Mouse (Mus musculus) lung, embryonic 16.5 days (tissue): ENCODE measurements at regions not wholly inside any gene's neighbourhood (a gene's known extent, or its start where the extent isn't known, plus 50 kb on each side); places are given as distances from the start of the nearest gene placed in this dataset.
"Not testable (repeated sequence)": the region's sequence is repeated elsewhere in the genome, so short reads cannot be mapped to it uniquely, and the experiment has no call there.

Source experiments
- ATAC-seq: fragments of 200-750 bp; cut with Nextera tagmentation; 2 replicates; pipeline ENCODE4 v1.8.0; 2017; ENCODE audit warnings: low read depth, mild to moderate bottlenecking, moderate library complexity
- H3K27ac ChIP-seq: fragments of 300-500 bp; sonication (generic); 2 replicates; pipeline ENCODE4 v1.5.1; 2014; ENCODE audit warnings: mild to moderate bottlenecking, control low read depth, low read length
- H3K27me3 ChIP-seq: fragments of 300-500 bp; sonication (generic); 2 replicates; pipeline ENCODE4 v1.6.1; 2014; ENCODE audit warnings: low read depth, low read length, mixed read lengths; ENCODE audit not compliant: control insufficient read depth, insufficient read depth
- H3K36me3 ChIP-seq: fragments of 300-500 bp; sonication (generic); 2 replicates; pipeline ENCODE4 v1.6.1; 2014; ENCODE audit warnings: low read length; ENCODE audit not compliant: control insufficient read depth, insufficient read depth
- H3K4me1 ChIP-seq: fragments of 300-500 bp; sonication (generic); replicated peaks from 2 replicates; pipeline ENCODE4 v1.6.1; 2014; ENCODE audit warnings: low read length, mixed read lengths; ENCODE audit not compliant: control insufficient read depth, insufficient read depth
- H3K4me2 ChIP-seq: fragments of 300-500 bp; sonication (generic); 2 replicates; pipeline ENCODE4 v1.6.1; 2014; ENCODE audit warnings: low read depth, low read length, control low read depth
- H3K4me3 ChIP-seq: fragments of 300-500 bp; sonication (generic); 2 replicates; pipeline ENCODE4 v1.5.1; 2014; ENCODE audit warnings: mild to moderate bottlenecking, low read length, control low read depth
- H3K9ac ChIP-seq: fragments of 300-500 bp; sonication (generic); 2 replicates; pipeline ENCODE4 v1.6.1; 2014; ENCODE audit warnings: low read length, control low read depth
- H3K9me3 ChIP-seq: fragments of 300-500 bp; sonication (generic); 2 replicates; pipeline ENCODE4 v1.6.1; 2016; ENCODE audit warnings: low read length; ENCODE audit not compliant: control insufficient read depth
- WGBS: fragments of 180-500 bp; shearing (Covaris S2); extraction: QIAGEN DNeasy Blood & Tissue Kit; methylation state at CpG from one replicate; pipeline ENCODE4 v1.1.7; 2014; 5-methylcytosine and 5-hydroxymethylcytosine counted together

DNA sequence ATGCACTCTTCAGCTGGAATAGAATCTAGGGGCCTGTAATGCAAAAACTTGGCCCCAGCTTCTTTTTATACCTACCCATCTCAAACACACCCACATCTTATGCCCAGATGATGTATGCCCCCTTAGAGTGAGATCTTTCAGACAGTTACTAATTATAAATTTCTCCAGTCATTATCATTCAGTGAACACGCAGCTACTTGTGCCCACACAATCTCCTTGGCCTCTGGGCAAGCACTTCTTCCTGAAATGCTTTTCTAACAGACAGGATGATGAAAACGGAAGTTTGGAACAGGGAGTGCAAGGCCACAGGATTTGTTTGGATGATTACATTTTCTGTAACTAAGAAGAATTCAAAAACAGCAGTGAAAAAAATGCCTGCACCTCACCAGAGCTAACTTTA lies 100.4 kb upstream of the Pdc start:
- WGBS = 55% methylated on average over 2 of the region's 2 CpGs

DNA sequence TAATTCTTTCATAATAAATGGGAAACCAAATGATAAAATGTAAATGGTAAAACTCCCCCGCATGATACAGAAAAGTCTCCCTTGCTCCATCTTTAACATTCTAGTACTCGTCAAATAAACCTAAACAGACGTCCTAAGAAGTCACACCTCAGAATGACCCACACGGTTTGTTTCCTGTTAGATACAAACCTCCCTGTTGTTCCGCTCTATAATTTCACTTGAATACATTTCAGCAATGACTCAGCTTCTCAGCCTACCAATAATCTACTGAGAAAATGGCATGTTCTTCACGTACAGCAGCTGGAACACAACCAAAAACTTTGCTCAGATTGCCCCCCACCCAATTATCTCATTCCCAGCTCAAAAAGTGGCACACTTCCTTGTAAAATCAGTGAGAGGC lies 93.7 kb upstream of the Pdc start:
- no peaks in the 10 kb centered on the region for H3K9me3 ChIP-seq
- H3K27me3 ChIP-seq = no peaks in the 10 kb centered on the region
- no peak for ATAC-seq
- no peak overlapping the region for H3K4me3 ChIP-seq
- H3K4me1 ChIP-seq = no peaks in the 10 kb centered on the region
- H3K36me3 ChIP-seq = no peaks in the 10 kb centered on the region
- H3K4me2 ChIP-seq = no peak overlapping the region
- no peak overlapping the region for H3K9ac ChIP-seq
- no peak overlapping the region for H3K27ac ChIP-seq
- 61% methylated on average over 6 of the region's 6 CpGs for WGBS

More for the DNA sequence above, 100.4 kb upstream of the Pdc start:
- no peak for ATAC-seq
- H3K4me2 ChIP-seq = no peak overlapping the region
- no peaks in the 10 kb centered on the region for H3K9me3 ChIP-seq
- H3K27me3 ChIP-seq = no peaks in the 10 kb centered on the region
- no peak overlapping the region for H3K4me3 ChIP-seq
- H3K36me3 ChIP-seq = no peaks in the 10 kb centered on the region
- no peak overlapping the region for H3K9ac ChIP-seq
- no peak overlapping the region for H3K27ac ChIP-seq
- H3K4me1 ChIP-seq = no peaks in the 10 kb centered on the region

DNA sequence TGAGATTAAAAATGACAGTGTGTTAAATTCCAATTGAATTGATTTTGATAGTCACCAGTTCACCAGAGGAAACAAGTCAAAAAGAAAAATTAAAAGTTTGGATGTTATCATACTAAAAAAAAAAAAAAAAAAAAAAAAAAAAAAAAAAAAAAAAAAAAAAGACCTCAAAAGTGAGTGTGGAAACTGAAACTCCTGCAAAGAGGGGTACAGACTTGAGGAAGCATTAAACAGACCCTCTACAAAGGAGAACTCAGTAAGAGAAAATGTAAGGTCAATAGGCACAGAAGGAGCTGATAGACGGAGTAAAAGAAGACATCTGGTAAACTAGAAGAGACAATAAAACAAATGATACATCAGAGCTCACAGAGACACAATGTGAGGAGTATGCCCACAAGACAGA lies 79.7 kb upstream of the Pdc start:
- not testable (repeated sequence) for ATAC-seq, H3K36me3 ChIP-seq, H3K9ac ChIP-seq, H3K27me3 ChIP-seq, H3K27ac ChIP-seq, H3K4me3 ChIP-seq, H3K4me2 ChIP-seq, H3K9me3 ChIP-seq, H3K4me1 ChIP-seq
- 93% methylated on average over 1 of the region's 1 CpGs for WGBS

DNA sequence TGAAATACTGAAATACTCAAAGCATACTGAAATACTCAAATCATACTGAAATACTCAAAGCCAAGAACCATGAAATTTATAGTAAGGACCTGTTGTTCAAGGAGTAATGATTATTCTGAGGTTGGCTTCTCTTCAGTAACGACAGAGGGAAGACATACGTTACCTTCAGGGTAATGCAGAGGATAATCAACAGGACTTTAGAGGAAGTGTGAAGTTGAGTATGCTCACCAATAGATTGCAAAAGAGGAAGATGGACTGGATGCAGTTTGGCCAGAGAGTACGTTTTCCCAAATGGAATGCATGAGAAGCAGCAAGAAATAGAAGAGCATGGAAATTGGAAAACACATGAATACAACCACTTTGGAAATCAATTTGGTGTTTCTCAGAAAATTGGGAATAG lies 79.1 kb upstream of the Pdc start:
- no peak overlapping the region for H3K9ac ChIP-seq
- WGBS = 83% methylated on average over 3 of the region's 3 CpGs
- no peak overlapping the region for H3K27ac ChIP-seq
- no peaks in the 10 kb centered on the region for H3K36me3 ChIP-seq
- no peaks in the 10 kb centered on the region for H3K4me1 ChIP-seq
- H3K4me2 ChIP-seq = no peak overlapping the region
- no peaks in the 10 kb centered on the region for H3K27me3 ChIP-seq
- H3K4me3 ChIP-seq = no peak overlapping the region
- H3K9me3 ChIP-seq = no peaks in the 10 kb centered on the region
- ATAC-seq = no peak

DNA sequence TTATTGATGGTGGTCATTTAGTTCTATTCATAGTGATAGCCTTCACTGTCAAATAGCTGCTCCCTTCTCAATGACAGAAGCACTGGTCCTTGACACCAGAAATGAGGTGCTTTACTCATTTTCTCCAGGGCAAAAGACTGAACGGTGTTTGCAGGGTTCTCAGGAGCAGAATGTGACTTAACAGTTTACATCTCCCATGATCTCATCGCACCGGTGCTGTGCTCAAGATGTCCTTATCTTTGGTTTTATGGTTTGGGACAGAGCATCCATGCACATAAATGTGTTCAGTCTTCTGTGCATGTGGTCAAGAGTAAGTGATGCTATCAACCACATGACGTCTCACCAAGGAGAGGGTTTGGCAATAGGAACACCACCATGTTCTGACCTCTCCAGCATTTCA lies 78.1 kb upstream of the Pdc start:
- no peaks in the 10 kb centered on the region for H3K4me1 ChIP-seq
- no peak for ATAC-seq
- no peak overlapping the region for H3K9ac ChIP-seq
- no peaks in the 10 kb centered on the region for H3K27me3 ChIP-seq
- WGBS = 81% methylated on average over 4 of the region's 4 CpGs
- H3K9me3 ChIP-seq = no peaks in the 10 kb centered on the region
- no peak overlapping the region for H3K27ac ChIP-seq
- H3K4me2 ChIP-seq = no peak overlapping the region
- H3K4me3 ChIP-seq = no peak overlapping the region
- H3K36me3 ChIP-seq = no peaks in the 10 kb centered on the region

DNA sequence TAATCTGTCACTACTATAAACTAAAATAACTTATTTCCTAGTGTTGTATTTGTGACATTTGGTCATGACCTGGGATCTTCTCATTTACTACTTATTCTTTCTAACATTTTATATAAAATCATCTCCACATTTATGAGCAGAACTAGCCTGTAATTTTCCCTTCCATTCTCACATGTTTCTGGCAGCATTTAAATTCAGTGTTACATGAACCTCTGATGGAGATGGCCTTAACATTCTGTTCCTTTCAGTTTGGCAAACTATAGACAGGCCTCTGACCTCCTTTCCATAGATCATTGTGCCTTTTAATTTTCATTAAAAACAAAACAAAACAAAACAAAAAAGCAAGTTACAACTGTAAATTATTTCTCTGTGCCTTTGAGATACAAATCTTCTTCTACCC lies 77.1 kb upstream of the Pdc start:
- H3K36me3 ChIP-seq = no peaks in the 10 kb centered on the region
- H3K27me3 ChIP-seq = no peaks in the 10 kb centered on the region
- H3K4me1 ChIP-seq = no peaks in the 10 kb centered on the region
- no peak overlapping the region for H3K27ac ChIP-seq
- no peak overlapping the region for H3K4me2 ChIP-seq
- no peak for ATAC-seq
- no peaks in the 10 kb centered on the region for H3K9me3 ChIP-seq
- H3K4me3 ChIP-seq = no peak overlapping the region
- H3K9ac ChIP-seq = no peak overlapping the region

DNA sequence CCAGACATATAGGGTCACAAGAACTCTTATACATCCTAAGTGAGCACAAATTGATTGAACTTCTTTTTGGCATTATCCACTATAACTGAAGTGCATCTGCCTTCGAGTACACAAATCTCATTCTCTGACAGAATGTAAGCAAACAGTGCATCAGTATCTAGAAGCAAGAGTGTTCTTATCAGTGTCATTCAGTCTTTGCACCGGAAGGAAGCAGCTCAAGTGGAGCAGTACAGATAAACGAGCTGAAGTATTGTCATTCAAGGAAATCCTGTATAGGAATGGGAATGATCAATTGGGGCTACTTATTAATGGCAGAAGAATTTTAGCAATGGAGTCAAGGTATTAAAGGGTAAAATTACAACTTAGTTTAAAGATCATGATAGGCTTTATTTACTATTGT lies 74.3 kb upstream of the Pdc start:
- Histone ChIP-seq H3K4me3 (no peak overlapping the region), H3K27ac (no peak overlapping the region), H3K9me3 (no peaks in the 10 kb centered on the region), H3K4me2 (no peak overlapping the region), H3K36me3 (no peaks in the 10 kb centered on the region), H3K27me3 (no peaks in the 10 kb centered on the region), H3K9ac (no peak overlapping the region), H3K4me1 (no peaks in the 10 kb centered on the region)
- no peak for ATAC-seq
- 7% methylated on average over 3 of the region's 3 CpGs for WGBS

DNA sequence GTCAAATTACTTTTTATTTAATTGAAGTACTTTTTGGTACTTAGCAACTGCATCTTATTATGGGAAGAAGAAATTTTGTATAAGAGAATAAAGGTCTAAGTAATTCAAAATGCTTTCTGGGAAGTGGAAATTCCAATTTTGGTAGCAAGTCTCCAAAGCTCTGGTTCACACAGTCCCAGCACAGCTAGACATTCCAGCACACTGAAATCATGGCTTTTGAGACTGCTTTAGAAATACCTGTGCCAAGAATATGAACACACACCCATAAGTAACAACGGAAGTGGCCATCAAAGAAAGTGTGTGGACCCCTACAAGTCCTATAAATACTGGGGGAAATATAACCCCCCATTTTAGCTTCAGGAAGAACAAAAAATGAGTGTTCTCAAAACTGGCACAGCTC lies 67.8 kb upstream of the Pdc start:
- H3K9me3 ChIP-seq = no peaks in the 10 kb centered on the region
- no peaks in the 10 kb centered on the region for H3K27me3 ChIP-seq
- H3K4me3 ChIP-seq = no peak overlapping the region
- H3K9ac ChIP-seq = no peak overlapping the region
- no peak overlapping the region for H3K27ac ChIP-seq
- H3K36me3 ChIP-seq = no peaks in the 10 kb centered on the region
- H3K4me2 ChIP-seq = no peak overlapping the region
- no peak for ATAC-seq
- no peaks in the 10 kb centered on the region for H3K4me1 ChIP-seq
- WGBS = 51% methylated on average over 1 of the region's 1 CpGs

DNA sequence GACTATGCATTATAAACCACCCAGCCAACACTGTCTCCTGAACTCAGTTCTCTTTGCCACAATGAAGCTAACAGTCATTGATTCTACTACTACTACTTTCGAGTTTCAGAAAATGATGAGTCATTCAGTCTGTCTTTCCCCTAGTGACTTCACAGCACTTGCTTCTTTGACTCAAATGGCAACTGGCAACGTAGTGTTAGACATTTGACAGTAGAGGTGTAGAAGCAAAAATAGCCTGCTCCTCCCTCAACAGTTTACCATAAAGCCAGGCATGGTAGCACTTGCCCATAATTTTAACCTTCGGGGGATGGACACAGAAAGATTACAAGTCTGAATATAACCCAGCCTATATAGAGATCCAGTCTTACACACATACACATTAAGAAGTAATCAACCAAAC lies 67.3 kb upstream of the Pdc start:
- Histone ChIP-seq H3K36me3 (no peaks in the 10 kb centered on the region), H3K27ac (no peak overlapping the region), H3K4me3 (no peak overlapping the region), H3K4me1 (no peaks in the 10 kb centered on the region), H3K4me2 (no peak overlapping the region), H3K27me3 (no peaks in the 10 kb centered on the region), H3K9ac (no peak overlapping the region), H3K9me3 (no peaks in the 10 kb centered on the region)
- no peak for ATAC-seq
- WGBS = 78% methylated on average over 3 of the region's 3 CpGs

DNA sequence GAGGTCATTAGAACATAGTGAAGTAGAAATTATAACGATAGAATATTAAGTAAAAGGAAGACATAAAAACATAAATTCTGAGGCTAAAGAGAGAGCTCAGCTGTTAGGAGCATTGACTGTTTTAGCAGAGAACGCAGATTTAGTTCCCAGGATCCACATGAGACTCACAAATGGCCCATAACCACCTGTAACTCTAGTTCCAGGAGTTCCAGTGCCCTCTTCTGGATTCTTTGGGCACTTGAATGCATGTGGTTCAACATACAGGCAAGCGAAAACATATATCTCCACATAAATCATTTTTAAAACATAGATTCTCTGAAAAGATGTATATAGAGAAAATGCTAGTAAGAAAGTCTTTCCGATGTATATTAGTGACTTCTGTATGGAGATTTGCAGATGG lies 61.6 kb upstream of the Pdc start:
- Histone ChIP-seq H3K4me2 (no peak overlapping the region), H3K27ac (no peak overlapping the region), H3K4me1 (no peaks in the 10 kb centered on the region), H3K4me3 (no peak overlapping the region), H3K27me3 (no peaks in the 10 kb centered on the region), H3K36me3 (no peaks in the 10 kb centered on the region), H3K9me3 (no peaks in the 10 kb centered on the region), H3K9ac (no peak overlapping the region)
- 54% methylated on average over 4 of the region's 4 CpGs for WGBS
- ATAC-seq = no peak
